Mouse (Mus musculus) kidney, embryonic 16.5 days (tissue): ENCODE measurements at regions not wholly inside any gene's neighbourhood (a gene's known extent, or its start where the extent isn't known, plus 50 kb on each side); places are given as distances from the start of the nearest gene placed in this dataset.
A peak's percentile ranks its signal among the peaks of the same experiment; 100 is the strongest.

Source experiments
- ATAC-seq: fragments of 200-750 bp; cut with Nextera tagmentation; 2 replicates; pipeline ENCODE4 v1.8.0; 2017; ENCODE audit warnings: moderate TSS enrichment; ENCODE audit not compliant: low FRiP score, low TSS enrichment
- H3K27ac ChIP-seq: fragments of 300-500 bp; sonication (generic); 2 replicates; pipeline ENCODE4 v1.5.1; 2014; ENCODE audit warnings: low read length
- H3K27me3 ChIP-seq: fragments of 300-500 bp; sonication (generic); 2 replicates; pipeline ENCODE4 v1.6.1; 2014; ENCODE audit warnings: low read length, control low read depth, mixed read lengths; ENCODE audit not compliant: insufficient read depth
- H3K36me3 ChIP-seq: fragments of 300-500 bp; sonication (generic); 2 replicates; pipeline ENCODE4 v1.6.1; 2014; ENCODE audit warnings: low read length, control low read depth, mixed read lengths; ENCODE audit not compliant: insufficient read depth
- H3K4me1 ChIP-seq: fragments of 300-500 bp; sonication (generic); 2 replicates; pipeline ENCODE4 v1.6.1; 2014; ENCODE audit warnings: low read length, control low read depth, mixed read lengths; ENCODE audit not compliant: insufficient read depth
- H3K4me2 ChIP-seq: fragments of 300-500 bp; sonication (generic); replicated peaks from 2 replicates; pipeline ENCODE4 v1.6.1; 2014; ENCODE audit warnings: low read depth, low read length
- H3K4me3 ChIP-seq: fragments of 300-500 bp; sonication (generic); 2 replicates; pipeline ENCODE4 v1.5.1; 2014; ENCODE audit warnings: mild to moderate bottlenecking, low read length
- H3K9ac ChIP-seq: fragments of 300-500 bp; sonication (generic); replicated peaks from 2 replicates; pipeline ENCODE4 v1.6.1; 2014; ENCODE audit warnings: low read length
- H3K9me3 ChIP-seq: fragments of 300-500 bp; sonication (generic); 2 replicates; pipeline ENCODE4 v1.6.1; 2016; ENCODE audit warnings: low read length, control low read depth
- WGBS: fragments of 180-500 bp; shearing (Covaris S2); extraction: QIAGEN DNeasy Blood & Tissue Kit; methylation state at CpG from one replicate; pipeline ENCODE4 v1.1.7; 2014; 5-methylcytosine and 5-hydroxymethylcytosine counted together

GRCm38 (mm10) chr13:97847561-97847960 lies 87.1 kb upstream of the Gm10260 start:
- no peak for ATAC-seq
- H3K9ac ChIP-seq, result no peak overlapping the region
- no peak overlapping the region for H3K27ac ChIP-seq
- H3K4me1 ChIP-seq, result no peaks in the 10 kb centered on the region
- H3K27me3 ChIP-seq, result no peaks in the 10 kb centered on the region
- 95% methylated on average over 6 of the region's 6 CpGs for WGBS
- no peak overlapping the region for H3K4me3 ChIP-seq
- no peak overlapping the region for H3K4me2 ChIP-seq
- no peaks in the 10 kb centered on the region for H3K36me3 ChIP-seq
- peaks cover 4% of the 10 kb centered on the region; the same call in 1 of the 2 replicates for H3K9me3 ChIP-seq

GRCm38 (mm10) chr13:97845148-97845547 lies 84.7 kb upstream of the Gm10260 start:
- no peak overlapping the region for H3K27ac ChIP-seq
- ATAC-seq, result no peak
- 0 out of 2 replicates have a peak, but pooled peaks cover under 1% of the 10 kb centered on the region for H3K4me1 ChIP-seq
- H3K9ac ChIP-seq, result no peak overlapping the region
- H3K9me3 ChIP-seq, result peaks cover 4% of the 10 kb centered on the region; the same call in 1 of the 2 replicates
- H3K36me3 ChIP-seq, result no peaks in the 10 kb centered on the region
- no peaks in the 10 kb centered on the region for H3K27me3 ChIP-seq
- H3K4me2 ChIP-seq, result no peak overlapping the region
- H3K4me3 ChIP-seq, result no peak overlapping the region
- 91% methylated on average over 5 of the region's 5 CpGs for WGBS

DNA sequence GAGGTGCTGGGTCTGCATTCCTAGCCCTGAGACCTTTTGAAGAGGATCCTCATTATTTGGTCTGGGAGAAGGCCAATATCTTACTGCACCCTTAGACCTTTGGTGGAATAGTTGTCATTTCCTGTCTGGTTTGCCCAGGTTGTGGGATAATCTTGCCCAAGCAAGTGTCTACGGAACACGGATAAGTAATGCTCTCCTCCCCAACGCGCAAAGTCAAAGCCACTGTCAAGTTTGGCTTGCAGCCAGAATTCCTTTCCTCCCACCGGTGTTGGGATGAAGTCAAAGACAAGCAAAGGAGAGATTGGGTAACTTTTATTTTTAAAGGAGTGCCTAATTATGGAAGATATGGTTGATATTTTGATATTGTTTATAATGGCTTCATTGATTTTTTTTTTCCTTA lies 82.4 kb upstream of the Gm10260 start:
- no peaks in the 10 kb centered on the region for H3K36me3 ChIP-seq
- H3K27ac ChIP-seq, result no peak overlapping the region
- ATAC-seq, result no peak
- H3K27me3 ChIP-seq, result no peaks in the 10 kb centered on the region; the same call in 1 of the 2 replicates
- no peak overlapping the region for H3K4me3 ChIP-seq
- no peak overlapping the region for H3K4me2 ChIP-seq
- no peak overlapping the region for H3K9ac ChIP-seq
- H3K9me3 ChIP-seq, result peaks cover 4% of the 10 kb centered on the region; the same call in 1 of the 2 replicates
- WGBS, result 48% methylated on average over 5 of the region's 5 CpGs
- H3K4me1 ChIP-seq, result peaks cover 10% of the 10 kb centered on the region; the same call in 1 of the 2 replicates

DNA sequence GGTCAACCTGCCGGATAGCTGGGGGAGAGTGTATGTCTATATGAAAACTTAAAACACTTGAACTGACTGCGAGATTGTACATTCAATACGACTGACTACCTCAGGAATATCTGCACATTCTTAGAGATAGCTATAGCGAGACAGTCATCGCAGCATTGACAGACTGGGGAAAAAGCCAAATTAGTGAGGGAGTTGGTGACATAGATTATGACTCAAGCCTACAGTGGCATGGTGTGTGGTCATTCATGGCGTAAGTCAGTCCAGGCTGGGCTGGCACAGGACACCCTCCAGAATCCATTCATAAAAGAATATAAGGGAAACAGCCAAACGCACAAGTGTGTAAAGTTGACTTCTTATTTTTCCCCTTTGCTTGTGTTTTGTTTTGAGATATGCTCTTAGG lies 81.1 kb upstream of the Gm10260 start:
- H3K9ac ChIP-seq, result no peak overlapping the region
- H3K4me3 ChIP-seq, result no peak overlapping the region
- 83% methylated on average over 7 of the region's 7 CpGs for WGBS
- H3K4me2 ChIP-seq, result no peak overlapping the region
- no peaks in the 10 kb centered on the region for H3K9me3 ChIP-seq
- no peak overlapping the region for H3K27ac ChIP-seq
- peaks cover 14% of the 10 kb centered on the region; the same call in 1 of the 2 replicates for H3K4me1 ChIP-seq
- H3K36me3 ChIP-seq, result no peaks in the 10 kb centered on the region
- H3K27me3 ChIP-seq, result no peaks in the 10 kb centered on the region; the same call in 1 of the 2 replicates
- ATAC-seq, result no peak

DNA sequence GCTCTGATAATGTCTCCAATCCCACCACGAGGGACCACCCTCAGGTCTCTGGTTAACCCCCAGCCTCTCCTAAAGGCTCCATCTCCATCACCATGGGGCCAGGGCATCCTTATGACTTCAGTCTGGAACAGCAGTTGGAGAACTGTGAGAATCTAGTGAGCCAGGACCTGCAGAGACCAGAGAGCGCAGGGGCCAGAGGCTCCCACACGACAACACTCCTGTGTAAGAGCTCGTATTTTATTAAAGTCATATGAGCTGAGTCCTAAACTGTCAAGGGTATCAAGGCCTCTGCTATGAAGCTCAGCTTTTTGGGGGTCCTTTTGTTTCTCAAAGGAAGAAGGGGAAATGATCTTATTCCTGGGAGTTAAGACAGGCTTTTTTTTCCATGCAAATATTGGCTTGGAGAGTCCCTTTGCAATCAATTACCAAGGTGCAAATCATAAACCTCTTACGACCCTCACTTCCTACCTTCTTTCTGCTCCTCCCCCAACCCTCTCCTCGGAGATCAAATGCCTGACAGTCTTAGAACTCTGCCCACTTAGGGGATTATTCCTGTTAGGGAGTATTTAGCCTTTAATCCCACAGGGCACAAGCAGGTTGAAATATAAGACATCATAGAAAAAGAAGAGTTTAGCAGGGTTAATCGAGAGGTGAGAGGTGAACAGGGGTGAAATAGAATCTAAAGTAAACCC lies 79.3 kb upstream of the Gm10260 start:
- Histone ChIP-seq H3K36me3 (no peaks in the 10 kb centered on the region), H3K4me2 (no peak overlapping the region), H3K9me3 (no peaks in the 10 kb centered on the region), H3K9ac (no peak overlapping the region), H3K27ac (no peak overlapping the region), H3K4me3 (no peak overlapping the region), H3K27me3 (no peaks in the 10 kb centered on the region; the same call in 1 of the 2 replicates), H3K4me1 (peaks cover 14% of the 10 kb centered on the region; the same call in 1 of the 2 replicates)
- 20% methylated on average over 7 of the region's 7 CpGs for WGBS
- peak; percentile 77 for ATAC-seq

DNA sequence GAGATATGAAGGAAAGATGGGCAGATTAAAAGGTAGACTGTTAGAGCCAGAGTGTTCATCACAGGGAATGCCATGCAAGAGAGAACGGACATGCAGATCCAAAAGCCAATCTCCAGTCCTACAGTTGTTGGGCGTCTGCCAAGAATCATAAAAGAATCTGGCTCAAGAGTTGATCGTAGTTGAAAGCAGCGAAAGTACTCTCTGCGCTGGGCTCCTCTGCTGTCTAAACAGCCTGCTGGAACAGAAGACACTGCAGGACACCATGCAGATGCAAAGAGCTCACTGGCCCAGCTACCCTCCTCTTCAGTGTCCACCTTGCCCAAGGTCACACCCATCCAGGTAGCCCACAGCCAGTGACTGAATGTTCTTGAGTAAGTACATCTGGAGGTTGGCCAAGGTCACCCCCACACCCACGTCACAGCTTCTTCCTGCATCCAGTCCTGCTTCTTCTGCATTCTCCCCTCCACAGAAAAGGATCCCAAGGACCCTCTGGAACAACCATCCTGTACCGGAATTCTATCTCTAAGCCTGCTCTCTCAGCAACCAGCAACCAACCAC lies 77.1 kb upstream of the Gm10260 start:
- Histone ChIP-seq H3K36me3 (no peaks in the 10 kb centered on the region), H3K9ac (no peak overlapping the region), H3K4me2 (no peak overlapping the region), H3K4me1 (peaks cover 14% of the 10 kb centered on the region; the same call in 1 of the 2 replicates), H3K27ac (no peak overlapping the region), H3K27me3 (no peaks in the 10 kb centered on the region; the same call in 1 of the 2 replicates), H3K9me3 (no peaks in the 10 kb centered on the region), H3K4me3 (no peak overlapping the region)
- 46% methylated on average over 7 of the region's 7 CpGs for WGBS
- no peak for ATAC-seq

DNA sequence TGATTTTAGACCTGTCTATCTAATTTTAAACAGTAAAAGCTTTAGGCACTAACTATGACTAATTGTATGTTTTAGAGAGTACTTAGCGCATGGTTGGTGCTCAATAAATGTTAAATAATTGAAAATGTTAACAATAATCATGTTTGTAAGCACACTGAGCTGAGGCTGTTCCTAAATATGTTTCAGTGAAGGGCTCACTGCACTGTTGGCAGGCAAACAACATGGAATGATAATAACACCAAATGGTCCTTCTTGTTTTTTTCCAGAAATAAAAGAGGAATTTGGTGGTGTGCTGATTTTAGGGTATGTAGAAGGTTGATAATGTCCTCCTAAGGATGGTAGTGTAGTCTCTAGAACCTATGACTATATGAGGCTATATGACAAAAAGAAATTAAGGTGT lies 72.0 kb upstream of the Gm10260 start:
- H3K4me2 ChIP-seq, result no peak overlapping the region
- no peak overlapping the region for H3K9ac ChIP-seq
- H3K9me3 ChIP-seq, result no peaks in the 10 kb centered on the region
- ATAC-seq, result no peak
- no peak overlapping the region for H3K4me3 ChIP-seq
- no peak overlapping the region for H3K27ac ChIP-seq
- no peaks in the 10 kb centered on the region for H3K36me3 ChIP-seq
- H3K4me1 ChIP-seq, result no peaks in the 10 kb centered on the region
- peaks cover 3% of the 10 kb centered on the region; the same call in 1 of the 2 replicates for H3K27me3 ChIP-seq
- 100% methylated on average over 1 of the region's 1 CpGs for WGBS

GRCm38 (mm10) chr13:97831839-97832238 lies 71.4 kb upstream of the Gm10260 start:
- 57% methylated on average over 5 of the region's 5 CpGs for WGBS
- no peaks in the 10 kb centered on the region for H3K36me3 ChIP-seq
- H3K4me2 ChIP-seq, result no peak overlapping the region
- no peak overlapping the region for H3K4me3 ChIP-seq
- H3K27ac ChIP-seq, result no peak overlapping the region
- H3K9ac ChIP-seq, result no peak overlapping the region
- H3K4me1 ChIP-seq, result no peaks in the 10 kb centered on the region
- no peak for ATAC-seq
- no peaks in the 10 kb centered on the region for H3K9me3 ChIP-seq
- H3K27me3 ChIP-seq, result peaks cover 3% of the 10 kb centered on the region; the same call in 1 of the 2 replicates

DNA sequence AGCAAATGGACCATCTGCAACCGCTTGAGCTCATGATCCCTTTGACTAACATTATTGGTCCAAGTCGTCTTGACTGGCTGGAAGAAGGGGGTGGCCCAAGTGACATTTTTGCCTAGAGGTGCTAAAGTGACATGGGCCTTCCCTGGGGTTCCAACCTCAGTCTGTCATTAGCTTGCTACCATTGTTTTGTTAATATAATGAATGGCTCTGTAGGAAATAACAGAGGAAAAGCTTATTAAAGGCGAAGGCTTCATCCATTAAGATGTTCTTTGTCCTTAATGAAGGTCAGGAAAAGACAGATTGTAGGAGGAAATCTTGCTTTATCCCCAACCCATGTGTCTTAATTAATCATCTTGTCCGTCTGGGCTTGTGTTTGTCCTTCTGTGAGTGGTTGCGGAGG lies 69.1 kb upstream of the Gm10260 start:
- Histone ChIP-seq H3K4me1 (peaks cover 17% of the 10 kb centered on the region), H3K9me3 (no peaks in the 10 kb centered on the region), H3K36me3 (no peaks in the 10 kb centered on the region), H3K9ac (no peak overlapping the region), H3K4me3 (no peak overlapping the region), H3K27me3 (peaks cover 3% of the 10 kb centered on the region; the same call in 1 of the 2 replicates), H3K4me2 (no peak overlapping the region), H3K27ac (no peak overlapping the region)
- no peak for ATAC-seq
- 47% methylated on average over 5 of the region's 5 CpGs for WGBS
